Mouse (Mus musculus): Measurements from ENCODE around the gene Psmd11.
"Not testable (repeated sequence)": the region's sequence is repeated elsewhere in the genome, so short reads cannot be mapped to it uniquely, and the experiment has no call there.

Gene Psmd11

GRCm38 (mm10) chr11:80428381-80429008 is at the start of gene Psmd11:
Gene Psmd11 (plus strand): TSS chr11:80428615.
- in situ Hi-C loops (cut with MboI, MseI): no loop called here

DNA sequence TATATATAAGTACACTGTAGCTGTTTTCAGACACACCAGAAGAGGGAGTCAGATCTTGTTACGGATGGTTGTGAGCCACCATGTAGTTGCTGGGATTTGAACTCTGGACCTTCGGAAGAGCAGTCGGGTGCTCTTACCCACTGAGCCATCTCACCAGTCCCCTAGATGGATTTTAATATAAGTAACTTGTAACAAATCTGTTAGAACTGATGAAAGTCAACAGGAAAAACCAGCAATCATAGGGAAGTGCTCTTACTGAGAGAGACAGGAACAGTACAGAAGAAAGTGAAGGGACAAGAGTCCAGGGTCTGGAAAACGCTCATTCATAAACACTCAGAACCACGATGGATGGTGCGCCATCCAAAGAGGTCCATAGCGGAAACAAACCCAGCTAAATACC is 49.2 kb upstream of the Psmd11 start:
- in situ Hi-C loops (cut with MboI, MseI): not testable (repeated sequence)

GRCm38 (mm10) chr11:80382626-80383018 is 45.8 kb upstream of the Psmd11 start:
- in situ Hi-C loops (cut with MboI, MseI): no loop called here

GRCm38 (mm10) chr11:80383019-80383625 is 45.3 kb upstream of the Psmd11 start, which contains the start of gene Zfp207:
Gene Zfp207 (plus strand): TSS chr11:80383279.
- in situ Hi-C loops (cut with MboI, MseI): no loop called here

- in situ Hi-C loops (cut with MboI, MseI): no loop called here
Observed at GRCm38 (mm10) chr11:80383626-80384046, 44.8 kb upstream of the Psmd11 start.

DNA sequence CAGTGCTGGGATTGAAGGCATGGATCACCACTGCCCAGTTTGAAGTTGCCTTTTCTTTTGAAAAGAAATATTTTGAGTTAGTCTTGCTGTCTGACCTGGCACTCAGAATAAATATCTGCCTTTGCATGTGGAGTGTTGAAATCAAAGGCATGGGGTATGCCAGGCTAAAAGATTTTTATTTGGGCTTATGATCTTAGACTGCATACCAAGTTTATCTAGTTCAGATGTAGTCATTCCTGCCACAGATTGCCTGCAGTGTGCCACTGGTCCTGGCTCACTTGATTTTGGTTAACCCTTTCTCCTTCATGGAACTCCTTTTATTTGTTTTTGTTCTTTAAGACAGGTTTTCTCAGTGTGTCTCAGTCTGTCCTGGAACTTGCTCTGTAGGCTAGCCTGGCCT is 44.0 kb upstream of the Psmd11 start:
- in situ Hi-C loops (cut with MboI, MseI): no loop called here

DNA sequence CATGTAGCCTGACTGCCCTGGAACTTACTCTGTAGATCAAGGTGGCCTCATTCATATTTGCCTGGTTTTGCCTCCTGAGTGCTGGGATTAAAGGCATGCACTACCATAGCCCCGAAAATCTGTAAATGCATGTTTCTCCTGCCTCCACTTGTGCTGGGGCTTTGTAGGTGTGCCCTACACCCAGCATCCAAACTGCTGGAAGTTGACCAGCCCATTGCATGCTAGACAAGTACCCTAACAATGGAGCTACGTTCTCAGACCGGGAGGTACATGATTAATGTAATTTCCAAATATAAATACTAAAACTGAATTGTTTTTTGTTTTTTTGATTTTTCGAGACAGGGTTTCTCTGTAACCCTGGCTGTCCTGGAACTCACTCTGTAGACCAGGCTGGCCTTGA is 43.4 kb upstream of the Psmd11 start:
- in situ Hi-C loops (cut with MboI, MseI): no loop called here

DNA sequence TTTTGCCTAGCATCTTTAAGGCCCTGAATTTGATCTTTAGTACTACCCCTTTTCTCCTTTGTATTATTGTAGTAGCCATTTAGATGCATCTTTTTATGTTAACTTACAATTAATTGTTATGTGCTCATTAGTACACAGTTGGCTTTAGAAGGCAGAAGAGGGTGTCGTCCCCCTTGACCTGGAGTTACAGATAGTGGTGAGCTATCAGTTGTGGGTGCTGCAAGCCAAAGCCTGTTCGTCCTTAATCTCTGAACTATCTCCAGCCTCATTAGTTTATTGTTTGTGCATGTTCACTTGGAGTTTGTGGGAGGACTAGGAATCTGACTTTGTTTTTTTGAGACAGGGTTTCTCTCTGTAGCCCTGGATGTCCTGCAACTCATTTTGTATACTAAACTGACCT is 41.6 kb upstream of the Psmd11 start:
- in situ Hi-C loops (cut with MboI, MseI): no loop called here

- in situ Hi-C loops (cut with MboI, MseI): no loop called here
Observed at GRCm38 (mm10) chr11:80389885-80390284, 38.5 kb upstream of the Psmd11 start.

GRCm38 (mm10) chr11:80391407-80392120 is 36.9 kb upstream of the Psmd11 start:
- in situ Hi-C loops (cut with MboI, MseI): no loop called here

DNA sequence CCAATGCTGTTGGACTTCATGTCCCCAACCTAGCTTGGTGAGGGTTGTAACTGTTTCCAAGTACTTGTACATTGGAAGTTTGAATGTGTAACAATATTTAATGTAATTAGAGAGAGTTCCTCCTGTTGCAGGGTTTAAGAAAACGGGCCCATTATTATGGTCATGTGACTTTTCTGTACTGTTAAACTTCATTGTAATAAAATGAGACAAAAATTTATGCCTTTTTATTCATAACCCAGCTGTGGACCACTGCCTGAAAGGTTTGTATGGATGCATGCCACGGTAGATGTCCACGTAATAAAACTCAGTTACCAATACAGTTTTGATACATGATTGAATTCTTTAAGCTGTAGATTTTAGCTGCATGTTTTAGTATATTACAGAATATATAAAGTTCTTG is 32.5 kb upstream of the Psmd11 start:
- in situ Hi-C loops (cut with MboI, MseI): no loop called here

- in situ Hi-C loops (cut with MboI, MseI): no loop called here
Observed at GRCm38 (mm10) chr11:80396617-80397016, 31.8 kb upstream of the Psmd11 start.

DNA sequence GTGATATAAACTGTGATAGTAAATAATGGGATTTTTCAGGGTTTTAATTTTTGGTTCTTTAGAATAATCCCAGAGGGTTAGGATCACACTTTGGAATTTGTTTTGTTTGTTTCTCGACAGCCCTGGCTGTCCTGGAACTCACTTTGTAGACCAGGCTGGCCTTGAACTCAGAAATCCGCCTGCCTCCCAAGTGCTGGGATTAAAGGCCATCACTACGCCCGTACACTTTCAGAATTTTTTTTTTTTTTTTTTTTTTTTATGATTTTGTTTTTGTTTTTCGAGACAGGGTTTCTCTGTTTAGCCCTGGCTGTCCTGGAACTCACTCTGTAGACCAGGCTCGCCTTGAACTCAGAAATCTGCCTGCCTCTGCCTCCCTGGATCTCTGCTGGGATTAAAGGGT is 20.5 kb upstream of the Psmd11 start:
- in situ Hi-C loops (cut with MboI, MseI): loop anchor here (5.0 kb wide), 1 partner anchor 386 kb away; no protein-coding TSS in a partner anchor

GRCm38 (mm10) chr11:80410377-80410776 is 18.0 kb upstream of the Psmd11 start:
- in situ Hi-C loops (cut with MboI, MseI): no loop called here

- in situ Hi-C loops (cut with MboI, MseI): no loop called here
Observed at GRCm38 (mm10) chr11:80417085-80417484, 11.3 kb upstream of the Psmd11 start.

DNA sequence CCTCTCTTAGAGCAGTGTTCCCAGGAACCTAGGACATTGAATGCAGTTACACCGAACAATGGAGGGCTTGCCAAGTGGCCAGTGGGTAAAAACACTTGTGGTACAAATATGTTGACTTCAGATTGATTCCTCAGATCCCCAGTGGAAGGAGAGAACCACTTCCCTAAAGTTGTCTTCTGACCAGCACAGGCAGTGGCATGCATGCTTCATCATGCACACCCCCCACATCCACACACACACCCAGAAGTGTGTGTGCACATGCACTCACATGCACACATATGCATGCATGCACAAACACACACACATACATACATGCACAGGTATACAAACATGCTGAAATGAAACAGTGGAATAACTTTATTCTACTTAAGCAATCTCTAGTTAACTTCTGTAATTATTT is 8.7 kb upstream of the Psmd11 start:
- in situ Hi-C loops (cut with MboI, MseI): no loop called here

- in situ Hi-C loops (cut with MboI, MseI): no loop called here
Observed at GRCm38 (mm10) chr11:80420202-80420984, 8.0 kb upstream of the Psmd11 start.

- in situ Hi-C loops (cut with MboI, MseI): no loop called here
Observed at GRCm38 (mm10) chr11:80421421-80422047, 6.9 kb upstream of the Psmd11 start.

GRCm38 (mm10) chr11:80424691-80425090 is 3.7 kb upstream of the Psmd11 start:
- in situ Hi-C loops (cut with MboI, MseI): no loop called here

- in situ Hi-C loops (cut with MboI, MseI): no loop called here
Observed at GRCm38 (mm10) chr11:80425247-80425778, 3.1 kb upstream of the Psmd11 start.

All from regulatory T cell (primary cell).